In genomic region chr17:47768707-47769276, GRCm38 (mm10) we compare ENCODE assay signal across 8 mouse cellular contexts. TPM values are rescaled to one million over a fixed set of nuclear protein-coding genes. Genes with fewer than 3 reads are reported as not detected.
DNase-seq lines count a peak whose midpoint lies in the region; ATAC-seq and TF ChIP-seq lines count a peak whose summit lies in the region.

No protein-coding gene starts in this region.

- no peak for TF ChIP-seq POLR2A in brain, embryonic 14.5 days (IDR thresholded peaks at IDR 0.05; ENCODE audit: borderline replicate concordance, extremely low read depth, insufficient read depth, insufficient read length, poor library complexity, severe bottlenecking)

- WGBS in hindbrain, embryonic 16.5 days, result 52% methylated on average over 12 of the region's 12 CpGs

- H3K27ac ChIP-seq in hindbrain, embryonic 16.5 days (ENCODE audit: low read depth, low read length), result no peak overlapping the region

- ATAC-seq in megakaryocyte, adult 5-6 weeks (ENCODE audit: poor library complexity, severe bottlenecking), result peak; percentile 63
- no peak; the same call in 1 of the 2 replicates for ATAC-seq in hindbrain, embryonic 16.5 days

- peak; percentile 24; the same call in 1 of the 2 replicates for TF ChIP-seq CTCF in brain, embryonic 14.5 days (IDR thresholded peaks at IDR 0.05; ENCODE audit: borderline replicate concordance, extremely low read depth, insufficient read depth, insufficient read length)

- no peaks in the 10 kb centered on the region for H3K4me1 ChIP-seq in hindbrain, embryonic 16.5 days (ENCODE audit: control insufficient read depth, insufficient read depth, low read depth, low read length)

- peak; percentile 22 to 45 for DNase-seq in layer of hippocampus, postnatal 14 days (ENCODE audit: low spot score in 2 of 2)
- no peak for DNase-seq in layer of hippocampus, adult 9-10 months (ENCODE audit: low spot score)
- DNase-seq in brain, embryonic 14.5 days (ENCODE audit: low read depth), result no peak
- peak; percentile 67 to 76 for DNase-seq in heart, postnatal 36 days
- peak; percentile 73 for DNase-seq in thymus, postnatal 4 days
- DNase-seq in urinary bladder, postnatal 4 days (ENCODE audit: low spot score in 2 of 2), result no peak

- no peak overlapping the region for H3K9ac ChIP-seq in hindbrain, embryonic 16.5 days (ENCODE audit: low read depth, low read length)

- no peaks in the 10 kb centered on the region for H3K36me3 ChIP-seq in hindbrain, embryonic 16.5 days (ENCODE audit: control insufficient read depth, insufficient read depth, low read length)

- intact Hi-C loops in heart, postnatal 36 days (cut with DNase I), result no loop called here

- no peak overlapping the region for H3K4me3 ChIP-seq in hindbrain, embryonic 16.5 days (ENCODE audit: low read length)

- H3K9me3 ChIP-seq in hindbrain, embryonic 16.5 days (ENCODE audit: control insufficient read depth, low read length), result peaks cover 2% of the 10 kb centered on the region; the same call in 1 of the 2 replicates

- H3K4me2 ChIP-seq in hindbrain, embryonic 16.5 days (ENCODE audit: low read length), result no peak overlapping the region

- H3K27me3 ChIP-seq in hindbrain, embryonic 16.5 days (replicated peaks; ENCODE audit: control insufficient read depth, insufficient read depth, low read length), result no peaks in the 10 kb centered on the region

RNA-seq across cellular contexts. Expression of gene Tfeb, which starts 32.0 kb away (rescaled TPM):
- 10 to 100 TPM; 12.6 to 14.8 TPM for total RNA-seq in layer of hippocampus, postnatal 14 days (2021)
- 2.0 and 3.2 TPM in 2 replicates for polyA plus RNA-seq in brain, embryonic 14.5 days (2012; rRNA removed)
- 10 to 100 TPM; 39.9 to 44.8 TPM for total RNA-seq in heart, postnatal 36 days (2021)
- 31.0 and 31.7 TPM in 2 replicates for total RNA-seq in megakaryocyte, adult 5-6 weeks (2015)
- total RNA-seq in megakaryocyte, adult 5-6 weeks (2017), result 38.5 and 39.9 TPM in 2 replicates
- polyA plus RNA-seq in hindbrain, embryonic 16.5 days (2015; fragmentation: Nextera tagmentation; extraction: Ambion mirVana), result 4.6 and 4.7 TPM in 2 replicates

RNA-seq across cellular contexts. Expression of gene Pgc, which starts 42.1 kb away (rescaled TPM):
- not detected for total RNA-seq in layer of hippocampus, postnatal 14 days (2021)
- not detected in 2 replicates for polyA plus RNA-seq in brain, embryonic 14.5 days (2012; rRNA removed)
- total RNA-seq in heart, postnatal 36 days (2021), result not detected
- total RNA-seq in megakaryocyte, adult 5-6 weeks (2015), result not detected in 2 replicates
- total RNA-seq in megakaryocyte, adult 5-6 weeks (2017), result not detected in 2 replicates
- 0.11 TPM in 1 of 2 replicates, not detected in the other for polyA plus RNA-seq in hindbrain, embryonic 16.5 days (2015; fragmentation: Nextera tagmentation; extraction: Ambion mirVana)

Comparison
In these comparisons a context has a peak if more than half of its experiments do, and no peak if none do; other contexts are left out.
1. DNase-seq: peak in layer of hippocampus, postnatal 14 days (2 of 2), heart, postnatal 36 days (2 of 2) and thymus, postnatal 4 days (single experiment); none in layer of hippocampus, adult 9-10 months (single experiment), brain, embryonic 14.5 days (single experiment) and urinary bladder, postnatal 4 days (0 of 2).